In the genomic region with DNA sequence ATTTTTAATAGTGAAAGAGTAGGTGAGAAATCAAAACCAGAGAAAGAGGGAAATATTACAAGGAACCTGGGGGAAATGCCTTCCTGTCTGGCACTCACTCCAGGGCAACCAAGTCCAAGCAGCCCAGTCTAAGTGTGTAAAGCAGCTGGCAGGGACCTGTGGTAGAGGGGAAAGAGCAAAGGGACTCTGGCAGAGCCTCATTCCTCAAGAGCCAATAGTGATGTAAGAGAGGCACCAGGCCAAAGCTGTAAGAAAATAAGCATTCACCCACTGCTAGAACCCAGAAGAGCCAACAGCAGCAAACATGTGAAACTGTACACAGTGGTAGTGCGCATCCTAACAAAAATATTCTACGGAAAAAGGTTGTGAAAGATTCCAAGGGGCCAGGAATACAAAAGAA, we compare ENCODE assay signal across 8 mouse cellular contexts.
A peak's percentile ranks its signal among the peaks of the same experiment; 100 is the strongest.
DNase-seq lines count a peak whose midpoint lies in the region; ATAC-seq and TF ChIP-seq lines count a peak whose summit lies in the region.

No protein-coding gene starts in this region.

- peak; percentile 0 for DNase-seq in cerebellum, adult 11 months
- DNase-seq in cerebellum, adult 8-10 months: no peak
- peak; percentile 18 for DNase-seq in ovary, postnatal 14 days (ENCODE audit: low spot score)
- no peak for DNase-seq in ovary, postnatal 10 days (ENCODE audit: low spot score)
- DNase-seq in heart, postnatal 10 days: peak; percentile 68 to 73
- DNase-seq in lung, embryonic 14.5 days: no peak
- no peak for DNase-seq in thymus, postnatal 25 days
- DNase-seq in thymus, postnatal 36 days: no peak

- H3K36me3 ChIP-seq in lung, embryonic 14.5 days (ENCODE audit: insufficient read depth): no peaks in the 10 kb centered on the region

- H3K9ac ChIP-seq in lung, embryonic 14.5 days: no peak overlapping the region

- TF ChIP-seq CTCF in lung, embryonic 14.5 days (IDR thresholded peaks at IDR 0.05; ENCODE audit: low read depth): no peak

- H3K4me2 ChIP-seq in lung, embryonic 14.5 days: no peak overlapping the region

- H3K27ac ChIP-seq in lung, embryonic 14.5 days (ENCODE audit: low read depth): peak overlapping the region; percentile 18; the same call in 1 of the 2 replicates

- peaks cover 11% of the 10 kb centered on the region; the same call in 1 of the 2 replicates for H3K4me1 ChIP-seq in lung, embryonic 14.5 days (ENCODE audit: insufficient read depth)

- 86% methylated on average over 2 of the region's 2 CpGs for WGBS in lung, embryonic 14.5 days

- H3K9me3 ChIP-seq in lung, embryonic 14.5 days (ENCODE audit: low read depth, low read length): no peaks in the 10 kb centered on the region

- intact Hi-C loops in heart, postnatal 10 days (cut with DNase I): loop anchor here (10.0 kb wide), 1 partner anchor 723 kb away; no protein-coding TSS in a partner anchor

- H3K27me3 ChIP-seq in lung, embryonic 14.5 days (ENCODE audit: insufficient read depth, low read length): no peaks in the 10 kb centered on the region

- 0 out of 2 replicates have a peak, but pooled peaks have one; percentile 11 for ATAC-seq in lung, embryonic 14.5 days (ENCODE audit: insufficient read depth)

- no peak overlapping the region for H3K4me3 ChIP-seq in lung, embryonic 14.5 days (ENCODE audit: low read depth, low read length)

Comparison
In these comparisons a context has a peak if more than half of its experiments do, and no peak if none do; other contexts are left out.
1. DNase-seq: peak in cerebellum, adult 11 months (single experiment), ovary, postnatal 14 days (single experiment) and heart, postnatal 10 days (2 of 2); none in cerebellum, adult 8-10 months (single experiment), ovary, postnatal 10 days (single experiment), lung, embryonic 14.5 days (single experiment), thymus, postnatal 25 days (single experiment) and thymus, postnatal 36 days (0 of 2).